Mouse (Mus musculus): ENCODE data around the gene Mroh2a.

The Mroh2a gene

DNA sequence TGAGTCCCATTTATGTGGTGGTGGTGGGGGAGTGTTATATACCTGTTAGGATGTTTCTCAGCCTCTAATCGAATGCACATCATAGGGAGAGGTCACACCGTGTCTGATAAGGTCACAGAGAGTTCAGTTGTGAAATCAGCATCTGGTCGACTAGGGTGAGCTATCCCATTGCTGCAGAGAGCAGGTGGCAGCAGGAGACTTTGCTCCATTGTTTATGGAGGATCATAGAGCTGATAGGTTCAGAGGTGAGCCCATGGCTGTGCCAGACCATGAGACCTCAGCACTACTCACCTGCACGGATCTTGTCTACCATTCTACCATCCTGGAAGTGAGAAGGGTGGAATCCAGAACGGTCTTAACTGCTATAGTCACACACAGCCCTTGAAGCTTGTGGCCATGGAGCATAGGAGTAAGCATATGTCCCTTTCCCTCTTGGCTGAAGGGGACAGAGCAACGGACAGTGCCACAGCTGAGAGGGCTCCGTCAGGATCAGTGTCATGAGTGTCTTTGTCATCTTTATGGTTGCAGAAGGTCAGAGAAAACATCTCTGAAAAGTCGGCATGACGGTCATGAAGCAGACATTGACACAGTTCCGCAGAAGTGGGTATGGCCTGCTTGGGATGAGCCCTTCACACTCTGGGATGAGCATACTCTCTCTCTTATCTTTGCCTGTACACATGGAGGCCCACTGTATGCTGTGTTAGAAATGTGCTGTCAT is 57.6 kb downstream of the Mroh2a start:
- in situ Hi-C loops (cut with MboI; ENCODE audit: low pct_unique_long_range_greater_than_20kb in 1 of 2, low sequenced_read_pairs in 2 of 2, unreplicated experiment in 1 of 2) = no loop called here

GRCm38 (mm10) chr1:88284946-88285320 is 58.1 kb downstream of the Mroh2a start:
- in situ Hi-C loops (cut with MboI; ENCODE audit: low pct_unique_long_range_greater_than_20kb in 1 of 2, low sequenced_read_pairs in 2 of 2, unreplicated experiment in 1 of 2) = no loop called here

DNA sequence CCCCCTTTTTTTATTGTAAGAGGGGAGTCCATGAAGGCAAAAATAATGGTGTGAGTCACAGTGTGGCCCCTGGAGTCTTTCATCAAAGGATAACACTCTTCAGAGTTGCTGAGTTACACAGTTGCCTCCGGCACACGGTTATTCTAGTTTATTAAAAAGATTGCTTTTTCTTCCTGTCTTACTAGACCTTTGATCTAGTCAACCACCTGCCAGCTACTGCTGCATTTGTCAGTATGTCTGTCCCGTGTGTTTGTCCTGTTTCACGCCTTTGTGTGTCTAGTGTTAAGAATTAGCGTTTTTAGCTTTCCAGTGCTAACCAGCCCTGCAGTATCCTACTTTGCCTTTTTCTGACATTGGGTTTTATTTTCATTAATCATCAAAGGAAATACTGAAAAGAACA is 58.9 kb downstream of the Mroh2a start:
- in situ Hi-C loops (cut with MboI; ENCODE audit: low pct_unique_long_range_greater_than_20kb in 1 of 2, low sequenced_read_pairs in 2 of 2, unreplicated experiment in 1 of 2) = no loop called here

GRCm38 (mm10) chr1:88286136-88286845 is 59.5 kb downstream of the Mroh2a start:
- in situ Hi-C loops (cut with MboI; ENCODE audit: low pct_unique_long_range_greater_than_20kb in 1 of 2, low sequenced_read_pairs in 2 of 2, unreplicated experiment in 1 of 2) = no loop called here

DNA sequence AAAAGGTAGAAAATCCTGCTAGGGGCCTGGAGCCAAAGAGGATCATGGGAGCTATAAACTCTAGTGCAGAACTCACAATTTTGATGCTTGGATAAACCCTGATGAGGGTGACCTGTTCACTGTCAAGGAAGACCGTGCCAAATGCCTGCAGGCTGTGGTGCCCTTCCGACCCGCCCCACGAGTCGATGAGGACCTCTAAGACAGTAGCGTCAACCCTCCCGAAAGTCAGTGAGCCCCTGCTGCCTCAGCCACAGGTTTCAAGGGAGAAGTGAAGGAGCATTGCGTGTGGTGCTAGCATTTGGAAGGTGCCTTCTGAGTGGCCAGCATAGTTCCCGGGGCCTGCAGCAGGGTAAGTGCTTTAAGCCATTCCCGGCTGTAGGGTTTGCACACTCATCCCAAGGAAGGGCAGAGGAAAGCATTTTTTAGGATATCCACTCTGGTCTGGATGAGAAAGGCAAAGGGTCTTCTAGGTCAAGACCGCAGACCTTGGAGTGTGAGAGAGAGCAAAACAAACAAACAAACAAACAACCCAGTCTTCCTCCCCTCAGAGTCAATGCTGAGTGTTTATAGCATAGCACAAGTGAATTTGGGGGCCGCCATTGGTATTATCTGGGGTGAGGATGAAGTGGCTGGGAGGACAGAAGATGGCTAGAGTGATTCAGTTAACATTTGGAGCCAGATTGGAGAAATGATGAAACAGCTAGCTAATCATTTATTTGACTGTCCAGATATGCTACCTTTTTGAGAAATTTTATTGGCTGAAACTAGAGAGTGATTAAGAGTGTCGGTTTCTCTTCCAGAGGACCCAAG is 60.3 kb downstream of the Mroh2a start:
- in situ Hi-C loops (cut with MboI; ENCODE audit: low pct_unique_long_range_greater_than_20kb in 1 of 2, low sequenced_read_pairs in 2 of 2, unreplicated experiment in 1 of 2) = no loop called here

DNA sequence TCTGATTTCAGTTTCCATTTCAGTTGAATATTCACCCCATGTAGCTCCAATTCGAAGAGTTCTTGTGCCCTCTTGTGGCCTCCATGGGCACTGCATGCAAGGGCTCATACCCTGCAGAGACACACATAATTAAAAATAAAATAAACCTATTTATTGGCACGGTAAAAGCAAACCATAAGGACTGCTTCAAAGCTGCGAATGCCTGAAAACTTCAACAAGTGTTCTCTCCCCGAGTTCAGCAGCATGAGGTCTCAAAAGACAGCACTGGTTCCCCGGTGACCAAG is 60.9 kb downstream of the Mroh2a start:
- in situ Hi-C loops (cut with MboI; ENCODE audit: low pct_unique_long_range_greater_than_20kb in 1 of 2, low sequenced_read_pairs in 2 of 2, unreplicated experiment in 1 of 2) = no loop called here

DNA sequence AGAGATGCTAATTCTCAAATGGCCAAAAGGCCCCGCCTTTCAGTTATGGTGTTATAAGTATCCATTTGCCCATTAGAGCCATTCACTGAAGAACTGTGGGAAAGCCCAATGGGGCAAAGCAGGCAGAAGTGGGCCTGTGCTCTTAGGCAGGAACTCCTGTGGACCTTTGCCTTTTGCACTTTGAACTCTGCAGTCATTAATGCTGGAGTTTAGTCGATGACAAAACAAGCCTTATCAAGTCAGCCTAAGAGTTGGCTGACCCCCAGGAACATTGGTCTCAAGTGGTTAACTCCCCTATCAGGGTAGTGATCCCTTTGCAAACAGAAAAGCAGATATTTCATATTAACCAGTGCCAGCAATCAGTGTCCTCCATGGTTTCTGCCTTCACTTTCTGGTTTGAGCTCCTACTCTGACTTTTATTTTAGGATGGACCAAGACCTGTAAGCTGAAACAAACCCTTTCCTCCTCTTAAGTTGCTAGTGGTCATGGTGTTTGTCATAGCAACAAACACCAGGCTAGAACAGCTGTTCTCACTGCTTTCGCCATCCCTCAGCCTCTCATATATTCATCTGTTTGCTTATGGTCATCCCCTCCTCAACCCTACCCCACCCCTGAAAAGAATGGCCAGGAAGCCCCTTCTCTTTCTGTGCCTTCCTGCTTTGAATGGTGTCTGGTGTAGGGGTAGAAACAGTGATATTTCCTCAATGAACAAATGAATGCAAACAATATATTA is 61.4 kb downstream of the Mroh2a start:
- in situ Hi-C loops (cut with MboI; ENCODE audit: low pct_unique_long_range_greater_than_20kb in 1 of 2, low sequenced_read_pairs in 2 of 2, unreplicated experiment in 1 of 2) = no loop called here

GRCm38 (mm10) chr1:88288789-88289127 is 62.0 kb downstream of the Mroh2a start:
- in situ Hi-C loops (cut with MboI; ENCODE audit: low pct_unique_long_range_greater_than_20kb in 1 of 2, low sequenced_read_pairs in 2 of 2, unreplicated experiment in 1 of 2) = no loop called here

DNA sequence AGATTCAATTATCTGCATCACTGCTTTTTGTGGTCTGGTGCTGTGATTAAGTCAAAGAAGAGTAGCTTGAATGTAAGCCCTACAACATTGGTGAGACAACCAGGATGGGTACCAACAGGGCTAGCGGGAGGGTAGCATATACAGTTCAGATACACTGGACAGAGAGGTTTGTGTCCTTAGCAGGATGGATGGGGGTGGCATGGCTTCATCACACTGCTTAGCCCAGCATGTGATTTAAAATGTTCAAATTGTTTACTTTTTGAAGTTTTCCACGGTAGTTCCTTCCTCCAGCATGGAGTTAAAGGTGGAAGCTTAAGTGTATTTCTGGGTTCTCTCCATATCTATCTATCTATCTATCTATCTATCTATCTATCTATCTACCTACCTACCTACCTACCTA is 62.4 kb downstream of the Mroh2a start:
- in situ Hi-C loops (cut with MboI; ENCODE audit: low pct_unique_long_range_greater_than_20kb in 1 of 2, low sequenced_read_pairs in 2 of 2, unreplicated experiment in 1 of 2) = no loop called here

- in situ Hi-C loops (cut with MboI; ENCODE audit: low pct_unique_long_range_greater_than_20kb in 1 of 2, low sequenced_read_pairs in 2 of 2, unreplicated experiment in 1 of 2) = no loop called here
Measured at GRCm38 (mm10) chr1:88289917-88290316, 63.1 kb downstream of the Mroh2a start.

DNA sequence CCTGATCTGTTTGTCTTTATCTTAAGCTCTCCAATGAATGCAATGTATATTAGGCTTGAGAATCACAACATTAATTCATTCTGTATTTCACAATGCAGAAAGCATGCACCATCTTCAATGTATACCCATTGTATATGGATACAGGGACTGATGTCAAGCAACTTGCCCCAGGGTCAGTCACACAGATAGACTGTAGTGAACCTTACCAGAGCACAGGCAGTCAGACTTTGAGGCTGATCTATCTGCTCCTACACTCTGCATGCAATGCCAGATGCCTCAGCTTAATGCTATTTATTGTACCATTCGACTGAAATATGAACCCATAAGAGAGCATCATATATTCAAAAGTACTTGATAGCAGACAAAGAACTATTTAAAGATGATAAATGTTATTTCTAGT is 63.7 kb downstream of the Mroh2a start:
- in situ Hi-C loops (cut with MboI; ENCODE audit: low pct_unique_long_range_greater_than_20kb in 1 of 2, low sequenced_read_pairs in 2 of 2, unreplicated experiment in 1 of 2) = no loop called here

- in situ Hi-C loops (cut with MboI; ENCODE audit: low pct_unique_long_range_greater_than_20kb in 1 of 2, low sequenced_read_pairs in 2 of 2, unreplicated experiment in 1 of 2) = no loop called here
Measured at GRCm38 (mm10) chr1:88291409-88292005, 64.7 kb downstream of the Mroh2a start.

- in situ Hi-C loops (cut with MboI; ENCODE audit: low pct_unique_long_range_greater_than_20kb in 1 of 2, low sequenced_read_pairs in 2 of 2, unreplicated experiment in 1 of 2) = no loop called here
Measured at GRCm38 (mm10) chr1:88292057-88292456, 65.3 kb downstream of the Mroh2a start.

GRCm38 (mm10) chr1:88294650-88295049 is 67.9 kb downstream of the Mroh2a start:
- in situ Hi-C loops (cut with MboI; ENCODE audit: low pct_unique_long_range_greater_than_20kb in 1 of 2, low sequenced_read_pairs in 2 of 2, unreplicated experiment in 1 of 2) = no loop called here

DNA sequence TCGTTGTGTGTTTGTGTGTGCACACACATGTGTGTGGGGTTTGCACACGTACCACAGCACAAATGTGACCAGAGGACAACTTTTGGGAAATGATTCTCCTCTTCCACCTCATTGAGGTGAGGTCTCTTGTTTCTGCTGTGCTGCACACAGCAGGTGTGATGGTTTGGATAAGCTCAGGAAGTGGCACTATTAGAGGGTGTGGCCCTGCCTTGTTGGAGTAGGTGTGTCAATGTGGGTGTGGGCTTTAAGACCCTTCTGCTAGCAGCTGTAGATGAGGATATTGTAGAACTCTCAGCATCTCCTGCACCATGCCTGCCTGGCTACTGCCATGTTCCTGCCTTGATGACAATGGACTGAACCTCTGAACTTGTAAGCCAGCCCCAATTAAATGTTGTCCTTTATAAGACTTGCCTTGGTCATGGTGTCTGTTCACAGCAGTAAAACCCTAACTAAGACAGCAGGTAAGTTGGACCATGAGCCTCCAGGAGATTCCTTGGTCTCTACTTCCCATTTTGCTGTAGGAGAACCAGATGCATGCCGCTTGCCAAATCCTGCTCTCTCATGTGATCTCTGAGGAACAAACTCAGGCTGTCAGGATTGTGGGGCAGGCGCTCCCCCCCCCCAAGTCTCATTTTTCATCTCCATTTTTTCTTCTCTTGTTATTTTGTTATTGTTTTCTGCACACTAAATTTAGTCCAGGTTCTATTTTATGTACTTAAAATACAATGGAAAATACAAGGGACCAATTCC is 69.6 kb downstream of the Mroh2a start:
- in situ Hi-C loops (cut with MboI; ENCODE audit: low pct_unique_long_range_greater_than_20kb in 1 of 2, low sequenced_read_pairs in 2 of 2, unreplicated experiment in 1 of 2) = no loop called here

- in situ Hi-C loops (cut with MboI; ENCODE audit: low pct_unique_long_range_greater_than_20kb in 1 of 2, low sequenced_read_pairs in 2 of 2, unreplicated experiment in 1 of 2) = no loop called here
Measured at GRCm38 (mm10) chr1:88297480-88298258, 70.9 kb downstream of the Mroh2a start.

DNA sequence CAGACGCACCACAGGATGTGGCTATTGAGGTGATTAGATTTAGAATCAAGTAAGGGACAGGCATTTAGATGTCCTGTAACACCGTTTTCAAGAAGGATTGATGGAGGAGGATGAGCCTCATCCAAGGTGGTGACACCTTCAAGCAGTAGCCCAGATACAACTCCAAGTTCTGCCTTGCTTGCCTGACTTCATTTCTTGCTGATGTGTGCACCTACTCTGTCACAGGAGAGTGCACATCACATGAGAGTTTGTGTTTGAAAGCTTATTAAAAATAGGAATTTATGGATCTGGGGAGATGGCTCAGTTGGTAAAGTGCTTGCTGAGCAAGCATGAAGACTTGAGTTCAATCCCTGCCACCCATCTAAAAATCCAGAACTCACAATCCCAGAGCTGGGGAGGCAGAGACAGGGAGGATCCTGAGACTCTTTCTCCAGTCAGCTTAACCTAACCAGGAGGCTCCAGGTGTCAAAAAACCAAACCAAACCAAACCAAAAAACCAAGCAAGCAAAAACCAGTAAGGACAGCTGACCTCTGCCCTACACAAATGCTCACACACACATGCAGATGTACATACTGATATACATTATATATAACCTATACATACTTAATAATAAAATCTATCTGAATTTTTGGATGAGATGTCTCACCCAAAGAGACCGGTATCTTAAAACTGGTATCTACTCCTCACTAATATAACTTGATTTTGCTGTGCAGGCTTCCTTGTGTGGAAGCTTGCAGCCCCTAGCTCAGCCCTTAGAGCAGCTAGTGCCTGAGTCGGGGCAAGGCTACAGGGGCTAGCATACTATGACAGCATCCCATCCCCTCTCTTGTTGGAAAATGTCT is 72.1 kb downstream of the Mroh2a start:
- in situ Hi-C loops (cut with MboI; ENCODE audit: low pct_unique_long_range_greater_than_20kb in 1 of 2, low sequenced_read_pairs in 2 of 2, unreplicated experiment in 1 of 2) = no loop called here

Measured in mouse embryonic stem cell (cell line).